Mouse (Mus musculus) ES-Bruce4 (cell line): ENCODE results near the gene Esyt2. TPM values are rescaled to one million over a fixed set of nuclear protein-coding genes. Genes with fewer than 3 reads are reported as not detected.

Experiments used
- H3K27ac ChIP-seq: 2 replicates; pipeline ENCODE4 v1.5.1; 2012; ENCODE audit warnings: low read length, inconsistent platforms; ENCODE audit not compliant: insufficient read depth
- H3K27me3 ChIP-seq: 2 replicates; pipeline ENCODE4 v1.6.1; 2012; ENCODE audit warnings: mild to moderate bottlenecking, low read length, inconsistent platforms; ENCODE audit not compliant: control insufficient read depth, poor library complexity, insufficient read depth, severe bottlenecking
- H3K36me3 ChIP-seq: 2 replicates; pipeline ENCODE4 v1.6.1; 2012; ENCODE audit warnings: inconsistent platforms, mild to moderate bottlenecking, low read length, moderate library complexity; ENCODE audit not compliant: control insufficient read depth, poor library complexity, insufficient read depth, severe bottlenecking
- H3K4me1 ChIP-seq: one replicate; pipeline ENCODE4 v1.8.1; 2011; ENCODE audit warnings: low read length; ENCODE audit not compliant: control insufficient read depth, insufficient read depth
- H3K4me3 ChIP-seq: 2 replicates; pipeline ENCODE4 v1.5.1; 2011; ENCODE audit warnings: low read depth, mild to moderate bottlenecking, low read length
- H3K9ac ChIP-seq: 2 replicates; pipeline ENCODE4 v1.6.1; 2012; ENCODE audit warnings: low read depth, mild to moderate bottlenecking, inconsistent platforms; ENCODE audit not compliant: poor library complexity, severe bottlenecking
- H3K9me3 ChIP-seq: replicated peaks from 2 replicates; pipeline ENCODE4 v1.6.1; 2012; ENCODE audit warnings: mild to moderate bottlenecking, low read length, inconsistent platforms; ENCODE audit not compliant: control insufficient read depth, poor library complexity, insufficient read depth, severe bottlenecking
- CTCF ChIP-seq: IDR thresholded peaks from one replicate; pipeline ENCODE4 v1.8.1; 2011; ENCODE audit warnings: low read depth, low read length
- EP300 ChIP-seq: IDR thresholded peaks from 2 replicates; pipeline ENCODE4 v1.6.1; 2011; ENCODE audit warnings: low read depth, low read length; ENCODE audit not compliant: insufficient read depth
- POLR2A ChIP-seq: IDR thresholded peaks from one replicate; pipeline ENCODE4 v1.8.1; 2011; ENCODE audit warnings: low read length; ENCODE audit not compliant: insufficient read depth
- polyA plus RNA-seq: library from polyadenylated mRNA; stranded (reverse); fragments of >200 nt; gene quantifications from 2 replicates; pipeline ENCODE4 v1.2.4, GENCODE M21; 2011; ENCODE audit warnings: low read depth; ENCODE audit not compliant: missing spikeins, insufficient read depth, insufficient read length

Gene Esyt2
- polyA plus RNA-seq, 1 experiment: 68.9 TPM

GRCm38 (mm10) chr12:116238803-116239202, 42.2 kb upstream of the Esyt2 start:
- Histone ChIP-seq H3K36me3 (no peaks in the 10 kb centered on the region), H3K4me1 (no peaks in the 10 kb centered on the region), H3K4me3 (no peak overlapping the region), H3K9ac (no peak overlapping the region), H3K27ac (no peak overlapping the region), H3K27me3 (no peaks in the 10 kb centered on the region), H3K9me3 (no peaks in the 10 kb centered on the region)
- TF ChIP-seq POLR2A: no peak
- no peak for TF ChIP-seq EP300
- no peak for TF ChIP-seq CTCF

- no peaks in the 10 kb centered on the region for H3K36me3 ChIP-seq
- no peak overlapping the region for H3K4me3 ChIP-seq
Measured at GRCm38 (mm10) chr12:116244601-116245000, 36.4 kb upstream of the Esyt2 start.

GRCm38 (mm10) chr12:116254652-116255051, 26.3 kb upstream of the Esyt2 start:
- no peaks in the 10 kb centered on the region for H3K27me3 ChIP-seq
- no peak overlapping the region for H3K9ac ChIP-seq
- H3K9me3 ChIP-seq: no peaks in the 10 kb centered on the region
- no peak overlapping the region for H3K27ac ChIP-seq
- no peaks in the 10 kb centered on the region for H3K4me1 ChIP-seq
- TF ChIP-seq POLR2A (no peak), CTCF (no peak), EP300 (no peak)
- no peaks in the 10 kb centered on the region for H3K36me3 ChIP-seq
- H3K4me3 ChIP-seq: no peak overlapping the region

More at GRCm38 (mm10) chr12:116244601-116245000, 36.4 kb upstream of the Esyt2 start:
- H3K27ac ChIP-seq: no peak overlapping the region
- H3K9me3 ChIP-seq: no peaks in the 10 kb centered on the region
- TF ChIP-seq CTCF (no peak), POLR2A (no peak), EP300 (no peak)
- H3K4me1 ChIP-seq: no peaks in the 10 kb centered on the region
- H3K9ac ChIP-seq: no peak overlapping the region
- no peaks in the 10 kb centered on the region for H3K27me3 ChIP-seq

GRCm38 (mm10) chr12:116255636-116256035, 25.4 kb upstream of the Esyt2 start:
- Histone ChIP-seq H3K27ac (no peak overlapping the region), H3K36me3 (no peaks in the 10 kb centered on the region), H3K9ac (no peak overlapping the region), H3K4me1 (no peaks in the 10 kb centered on the region), H3K4me3 (no peak overlapping the region), H3K27me3 (no peaks in the 10 kb centered on the region), H3K9me3 (no peaks in the 10 kb centered on the region)
- TF ChIP-seq CTCF (no peak), POLR2A (no peak), EP300 (no peak)

- Histone ChIP-seq H3K27ac (no peak overlapping the region), H3K4me3 (no peak overlapping the region), H3K27me3 (no peaks in the 10 kb centered on the region), H3K9me3 (no peaks in the 10 kb centered on the region), H3K36me3 (no peaks in the 10 kb centered on the region), H3K4me1 (no peaks in the 10 kb centered on the region), H3K9ac (no peak overlapping the region)
- no peak for TF ChIP-seq POLR2A
Measured at GRCm38 (mm10) chr12:116258321-116258720, 22.7 kb upstream of the Esyt2 start.

GRCm38 (mm10) chr12:116262555-116263341, 18.2 kb upstream of the Esyt2 start, which contains the start of gene Wdr60:
Gene Wdr60 (minus strand): TSS chr12:116263022.
- no peaks in the 10 kb centered on the region for H3K27me3 ChIP-seq
- H3K4me1 ChIP-seq: no peaks in the 10 kb centered on the region
- H3K36me3 ChIP-seq: no peaks in the 10 kb centered on the region
- H3K4me3 ChIP-seq: peak within 1 kb of the TSS; percentile 81
- no peak for TF ChIP-seq CTCF
- TF ChIP-seq POLR2A: no peak
- TF ChIP-seq EP300: no peak
- no peak within 1 kb of the TSS for H3K27ac ChIP-seq
- H3K9me3 ChIP-seq: no peaks in the 10 kb centered on the region
- H3K9ac ChIP-seq: peak within 1 kb of the TSS; percentile 86
